In the genomic region with DNA sequence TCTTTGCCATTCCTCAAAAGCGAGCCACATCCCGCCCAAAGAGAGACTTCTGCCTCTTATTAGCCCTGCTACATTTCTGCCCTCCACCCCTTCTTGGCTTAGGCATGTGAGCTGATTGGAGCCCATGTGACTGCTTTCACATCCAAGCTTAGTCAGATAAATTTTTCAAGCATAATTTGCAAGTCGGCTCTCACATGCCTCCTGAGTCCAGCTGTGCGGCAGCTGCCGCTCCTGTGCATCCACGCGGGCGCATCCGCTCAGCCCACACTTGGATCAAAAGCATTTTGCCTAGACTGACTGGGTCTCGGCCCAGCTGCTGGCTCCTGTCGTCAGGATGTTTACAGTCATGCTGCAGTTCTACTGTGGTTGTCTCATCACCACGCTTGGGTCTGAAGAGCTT, we compare ENCODE assay signal across 17 mouse cellular contexts.
DNase-seq lines count a peak whose midpoint lies in the region; ATAC-seq and TF ChIP-seq lines count a peak whose summit lies in the region.
"Had no signal": no experiment of that assay in that cellular context is flagged by ENCODE, and none has a peak within 500 bp of the region (broad histone marks: within the 10 kb centered on the region; RNA-seq: fewer than 3 reads in every experiment).

No protein-coding gene starts in this region.

- no peaks in the 10 kb centered on the region for H3K27me3 ChIP-seq in midbrain, embryonic 11.5 days (ENCODE audit: control insufficient read depth, insufficient read depth, low read length)
- no peaks in the 10 kb centered on the region for H3K27me3 ChIP-seq in midbrain, embryonic 16.5 days (ENCODE audit: control insufficient read depth, insufficient read depth, low read depth, low read length)
- H3K27me3 ChIP-seq in heart, adult 2 months (ENCODE audit: control insufficient read depth, insufficient read depth, low read length), result no peaks in the 10 kb centered on the region
- no peaks in the 10 kb centered on the region for H3K27me3 ChIP-seq in lung, embryonic 15.5 days
- H3K27me3 ChIP-seq in forebrain, embryonic 13.5 days, result no peaks in the 10 kb centered on the region
- H3K27me3 ChIP-seq: heart, embryonic 13.5 days; liver, embryonic 12.5 days; midbrain, embryonic 12.5 days had no signal

- H3K79me2 ChIP-seq in heart, adult 2 months (replicated peaks; ENCODE audit: control insufficient read depth, insufficient read depth, low read length), result no peaks in the 10 kb centered on the region

- H3K4me1 ChIP-seq in midbrain, embryonic 11.5 days (ENCODE audit: control insufficient read depth, insufficient read depth, low read length), result peaks cover 4% of the 10 kb centered on the region; the same call in 1 of the 2 replicates
- H3K4me1 ChIP-seq in midbrain, embryonic 16.5 days (ENCODE audit: control insufficient read depth, insufficient read depth, low read length), result no peaks in the 10 kb centered on the region
- no peaks in the 10 kb centered on the region for H3K4me1 ChIP-seq in heart, adult 2 months (ENCODE audit: control insufficient read depth, insufficient read depth, low read length)
- no peaks in the 10 kb centered on the region for H3K4me1 ChIP-seq in lung, embryonic 15.5 days
- H3K4me1 ChIP-seq in forebrain, embryonic 13.5 days, result 0 out of 2 replicates have a peak, but pooled peaks cover 7% of the 10 kb centered on the region
- H3K4me1 ChIP-seq: heart, embryonic 13.5 days; liver, embryonic 12.5 days had no signal

- intact Hi-C loops in heart, adult 2 months (cut with DNase I), result no loop called here

- 87% methylated on average over 12 of the region's 12 CpGs for WGBS in midbrain, embryonic 11.5 days
- WGBS in midbrain, embryonic 16.5 days, result 62% methylated on average over 12 of the region's 12 CpGs
- 68% methylated on average over 12 of the region's 12 CpGs for WGBS in heart, adult 2 months
- WGBS in lung, embryonic 15.5 days, result 62% methylated on average over 12 of the region's 12 CpGs
- 85% methylated on average over 12 of the region's 12 CpGs for WGBS in forebrain, embryonic 13.5 days

- ATAC-seq in frontal cortex, adult (ENCODE audit: low TSS enrichment), result 0 out of 2 replicates have a peak, but pooled peaks have one; percentile 69
- ATAC-seq in midbrain, embryonic 11.5 days (ENCODE audit: low FRiP score), result no peak
- no peak for ATAC-seq in midbrain, embryonic 16.5 days
- peak; percentile 52; the same call in 1 of the 2 replicates for ATAC-seq in lung, embryonic 15.5 days (ENCODE audit: borderline replicate concordance, extremely low read depth, low FRiP score, low TSS enrichment)
- ATAC-seq in forebrain, embryonic 13.5 days, result no peak; the same call in 1 of the 2 replicates
- ATAC-seq: liver, embryonic 12.5 days had no signal

- no peak for TF ChIP-seq EP300 in heart, adult 2 months (IDR thresholded peaks at IDR 0.05; ENCODE audit: insufficient read depth, low read depth, low read length)

- TF ChIP-seq CTCF in heart, adult 2 months (IDR thresholded peaks at IDR 0.05), result no peak

- H3K4me2 ChIP-seq in midbrain, embryonic 11.5 days, result no peak overlapping the region
- no peak overlapping the region for H3K4me2 ChIP-seq in midbrain, embryonic 16.5 days (ENCODE audit: low read length)
- H3K4me2 ChIP-seq in lung, embryonic 15.5 days, result no peak overlapping the region
- no peak overlapping the region for H3K4me2 ChIP-seq in forebrain, embryonic 13.5 days
- H3K4me2 ChIP-seq: heart, embryonic 13.5 days; liver, embryonic 12.5 days; midbrain, embryonic 12.5 days had no signal

- no peaks in the 10 kb centered on the region; the same call in 1 of the 2 replicates for H3K9me3 ChIP-seq in midbrain, embryonic 11.5 days (ENCODE audit: control insufficient read depth, low read length)
- no peaks in the 10 kb centered on the region; the same call in 1 of the 2 replicates for H3K9me3 ChIP-seq in midbrain, embryonic 16.5 days (replicated peaks; ENCODE audit: control insufficient read depth, low read length, poor library complexity, severe bottlenecking)
- no peaks in the 10 kb centered on the region for H3K9me3 ChIP-seq in lung, embryonic 15.5 days
- no peaks in the 10 kb centered on the region; the same call in 1 of the 2 replicates for H3K9me3 ChIP-seq in forebrain, embryonic 13.5 days (replicated peaks)
- H3K9me3 ChIP-seq: forebrain, embryonic 10.5 days; liver, embryonic 12.5 days had no signal

- no peaks in the 10 kb centered on the region for H3K36me3 ChIP-seq in midbrain, embryonic 11.5 days (ENCODE audit: control insufficient read depth, insufficient read depth, low read length)
- no peaks in the 10 kb centered on the region for H3K36me3 ChIP-seq in midbrain, embryonic 16.5 days (ENCODE audit: control insufficient read depth, insufficient read depth, low read length)
- H3K36me3 ChIP-seq in heart, adult 2 months (ENCODE audit: control insufficient read depth, insufficient read depth, low read length), result no peaks in the 10 kb centered on the region
- H3K36me3 ChIP-seq in lung, embryonic 15.5 days, result no peaks in the 10 kb centered on the region
- no peaks in the 10 kb centered on the region for H3K36me3 ChIP-seq in forebrain, embryonic 13.5 days (ENCODE audit: poor library complexity, severe bottlenecking)
- H3K36me3 ChIP-seq: forebrain, embryonic 10.5 days; heart, embryonic 13.5 days; liver, embryonic 12.5 days; midbrain, embryonic 12.5 days had no signal

- no peak overlapping the region for H3K9ac ChIP-seq in midbrain, embryonic 11.5 days (ENCODE audit: low read length)
- no peak overlapping the region for H3K9ac ChIP-seq in midbrain, embryonic 16.5 days (ENCODE audit: low read depth, low read length)
- H3K9ac ChIP-seq in heart, adult 2 months (ENCODE audit: low read depth, low read length), result no peak overlapping the region
- no peak overlapping the region for H3K9ac ChIP-seq in lung, embryonic 15.5 days
- H3K9ac ChIP-seq in forebrain, embryonic 13.5 days, result no peak overlapping the region
- H3K9ac ChIP-seq: heart, embryonic 13.5 days; liver, embryonic 12.5 days; midbrain, embryonic 12.5 days had no signal

- no peak overlapping the region for H3K27ac ChIP-seq in midbrain, embryonic 11.5 days (ENCODE audit: low read depth, low read length)
- no peak overlapping the region for H3K27ac ChIP-seq in midbrain, embryonic 16.5 days (ENCODE audit: low read length)
- no peak overlapping the region for H3K27ac ChIP-seq in heart, adult 2 months
- no peak overlapping the region for H3K27ac ChIP-seq in lung, embryonic 15.5 days
- no peak overlapping the region for H3K27ac ChIP-seq in forebrain, embryonic 13.5 days
- H3K27ac ChIP-seq: forebrain, embryonic 10.5 days; heart, embryonic 13.5 days; liver, embryonic 12.5 days; midbrain, embryonic 12.5 days had no signal

- DNase-seq in frontal cortex, postnatal 36 days (ENCODE audit: low spot score in 2 of 2), result no peak
- peak; percentile 67 for DNase-seq in midbrain, embryonic 11.5 days (ENCODE audit: low spot score, missing footprints)
- DNase-seq in heart, adult 2 months, result peak; percentile 42 to 59
- no peak for DNase-seq in retina, postnatal 1 day
- DNase-seq: adrenal gland, adult 8-10 months; B cell, adult 2 months; cerebellum, adult 11-12 months; embryo, embryonic 11 days; thymus, adult 2 months had no signal

- no peak overlapping the region for H3K4me3 ChIP-seq in midbrain, embryonic 11.5 days (ENCODE audit: low read depth, low read length)
- H3K4me3 ChIP-seq in midbrain, embryonic 16.5 days (ENCODE audit: low read depth, low read length), result no peak overlapping the region
- no peak overlapping the region for H3K4me3 ChIP-seq in heart, adult 2 months
- no peak overlapping the region for H3K4me3 ChIP-seq in lung, embryonic 15.5 days
- no peak overlapping the region for H3K4me3 ChIP-seq in forebrain, embryonic 13.5 days
- H3K4me3 ChIP-seq: forebrain, embryonic 10.5 days; heart, embryonic 13.5 days; liver, embryonic 12.5 days; midbrain, embryonic 12.5 days had no signal

- no peak for TF ChIP-seq POLR2A in heart, adult 2 months (IDR thresholded peaks at IDR 0.05; ENCODE audit: insufficient read depth, low read depth, low read length)

Comparison
In these comparisons a context has a peak if more than half of its experiments do, and no peak if none do; other contexts are left out.
1. ATAC-seq: peak in frontal cortex, adult (single experiment) and lung, embryonic 15.5 days (single experiment); none in midbrain, embryonic 11.5 days (single experiment), midbrain, embryonic 16.5 days (single experiment) and forebrain, embryonic 13.5 days (single experiment).
2. DNase-seq: peak in midbrain, embryonic 11.5 days (single experiment) and heart, adult 2 months (2 of 2); none in frontal cortex, postnatal 36 days (0 of 2) and retina, postnatal 1 day (single experiment).